Mouse (Mus musculus) kidney, adult 9 months (tissue): ENCODE data around the gene Zbed6.

ENCODE experiments used
- DNase-seq: peaks from one replicate; pipeline ENCODE4 v3.0.0; 2022

Zbed6 gene

GRCm38 (mm10) chr1:133662941-133663340 is 2.3 kb upstream of the Zbed6 start:
- no peak for DNase-seq

- peak; percentile 97 for DNase-seq
These were observed 683 bp upstream of the Zbed6 start, which contains the start of gene Gm38394 for GRCm38 (mm10) chr1:133661203-133661933. Gene Gm38394 (minus strand): TSS chr1:133661318.

- no peak for DNase-seq
These were observed 1.8 kb downstream of the Zbed6 start for GRCm38 (mm10) chr1:133658878-133659277.

GRCm38 (mm10) chr1:133656811-133657210 is 3.9 kb downstream of the Zbed6 start:
- DNase-seq: no peak

GRCm38 (mm10) chr1:133653033-133653432 is 7.7 kb downstream of the Zbed6 start:
- DNase-seq: no peak

- no peak for DNase-seq
These were observed 10.2 kb downstream of the Zbed6 start for GRCm38 (mm10) chr1:133650288-133651055.

- DNase-seq: no peak
These were observed 15.0 kb downstream of the Zbed6 start for GRCm38 (mm10) chr1:133645652-133646051.

- DNase-seq: no peak
These were observed 19.5 kb downstream of the Zbed6 start for GRCm38 (mm10) chr1:133641163-133641562.

GRCm38 (mm10) chr1:133638517-133638916 is 22.2 kb downstream of the Zbed6 start:
- no peak for DNase-seq

GRCm38 (mm10) chr1:133632168-133632567 is 28.5 kb downstream of the Zbed6 start:
- no peak for DNase-seq

- DNase-seq: no peak
These were observed 35.6 kb downstream of the Zbed6 start for GRCm38 (mm10) chr1:133625052-133625451.

- peak; percentile 32 for DNase-seq
These were observed 42.4 kb downstream of the Zbed6 start for GRCm38 (mm10) chr1:133618311-133618710.

GRCm38 (mm10) chr1:133617908-133618307 is 42.8 kb downstream of the Zbed6 start:
- DNase-seq: no peak

GRCm38 (mm10) chr1:133613817-133614216 is 46.9 kb downstream of the Zbed6 start:
- peak; percentile 30 for DNase-seq

- peak; percentile 81 for DNase-seq
These were observed 49.2 kb downstream of the Zbed6 start for GRCm38 (mm10) chr1:133611436-133611835.

- no peak for DNase-seq
These were observed 50.1 kb downstream of the Zbed6 start for GRCm38 (mm10) chr1:133610601-133611000.

GRCm38 (mm10) chr1:133609771-133610502 is 50.7 kb downstream of the Zbed6 start, which contains the start of gene Snrpe:
Gene Snrpe (minus strand): TSS chr1:133610291.
- peak; percentile 96 for DNase-seq
